ENCODE assay signal across 29 mouse cellular contexts in genomic region chr8:95112594-95112993, GRCm38 (mm10). TPM values are rescaled to one million over a fixed set of nuclear protein-coding genes. Genes with fewer than 3 reads are reported as not detected.
"Had no signal": no experiment of that assay in that cellular context is flagged by ENCODE, and none has a peak within 500 bp of the region (broad histone marks: within the 10 kb centered on the region; RNA-seq: fewer than 3 reads in every experiment).

No protein-coding gene starts in this region.

- H3K4me1 ChIP-seq: embryonic facial prominence, embryonic 10.5 days; embryonic facial prominence, embryonic 12.5 days; embryonic facial prominence, embryonic 13.5 days; embryonic facial prominence, embryonic 15.5 days; forebrain, embryonic 10.5 days; forebrain, embryonic 12.5 days; forebrain, embryonic 13.5 days; forebrain, embryonic 15.5 days had no signal

- ATAC-seq: forebrain, embryonic 13.5 days; forebrain, embryonic 14.5 days; forebrain, embryonic 15.5 days; forebrain, embryonic 16.5 days; forebrain, postnatal 0 days had no signal

- H3K9me3 ChIP-seq: embryonic facial prominence, embryonic 10.5 days; embryonic facial prominence, embryonic 12.5 days; embryonic facial prominence, embryonic 13.5 days; embryonic facial prominence, embryonic 15.5 days; forebrain, embryonic 10.5 days; forebrain, embryonic 12.5 days; forebrain, embryonic 13.5 days; forebrain, embryonic 15.5 days had no signal

- H3K27me3 ChIP-seq: embryonic facial prominence, embryonic 12.5 days; embryonic facial prominence, embryonic 13.5 days; embryonic facial prominence, embryonic 15.5 days; forebrain, embryonic 12.5 days; forebrain, embryonic 13.5 days; forebrain, embryonic 15.5 days had no signal

- DNase-seq: cerebellum, adult 18-20 months; cerebellum, adult 2 months; cerebellum, adult 8-10 months; cerebellum, adult 9-10 months; cerebellum, adult 9-11 months; cerebellum, postnatal 10 days; cerebellum, postnatal 14 days; cerebellum, postnatal 25 days; cerebellum, postnatal 36 days; embryo, embryonic 11 days; forebrain, postnatal 0 days; gastrocnemius, adult 2 months; gastrocnemius, postnatal 10 days; gastrocnemius, postnatal 14 days; gastrocnemius, postnatal 25 days; gastrocnemius, postnatal 36 days; heart, adult 11 months had no signal

- H3K36me3 ChIP-seq: embryonic facial prominence, embryonic 12.5 days; forebrain, embryonic 10.5 days had no signal

- H3K27ac ChIP-seq: embryonic facial prominence, embryonic 10.5 days; embryonic facial prominence, embryonic 12.5 days; embryonic facial prominence, embryonic 13.5 days; embryonic facial prominence, embryonic 15.5 days; forebrain, embryonic 12.5 days; forebrain, embryonic 13.5 days; forebrain, embryonic 15.5 days; gastrocnemius, adult 2 months had no signal

- H3K9ac ChIP-seq: embryonic facial prominence, embryonic 12.5 days; embryonic facial prominence, embryonic 13.5 days; embryonic facial prominence, embryonic 15.5 days; forebrain, embryonic 12.5 days; forebrain, embryonic 13.5 days; forebrain, embryonic 15.5 days; forebrain, postnatal 0 days had no signal

- H3K4me2 ChIP-seq: embryonic facial prominence, embryonic 12.5 days; embryonic facial prominence, embryonic 13.5 days; embryonic facial prominence, embryonic 15.5 days; forebrain, embryonic 12.5 days; forebrain, embryonic 13.5 days; forebrain, embryonic 15.5 days had no signal

- H3K4me3 ChIP-seq: embryonic facial prominence, embryonic 10.5 days; embryonic facial prominence, embryonic 12.5 days; embryonic facial prominence, embryonic 13.5 days; embryonic facial prominence, embryonic 15.5 days; erythroblast, embryonic 14.5 days; forebrain, embryonic 10.5 days; forebrain, embryonic 12.5 days; forebrain, embryonic 13.5 days; forebrain, embryonic 15.5 days; gastrocnemius, adult 2 months had no signal

RNA-seq across cellular contexts. Expression of gene Drc7, which starts 57.7 kb away (rescaled TPM):
- polyA plus RNA-seq: embryonic facial prominence, embryonic 11.5 days; erythroblast, embryonic 14.5 days had no signal
